Mouse (Mus musculus): ENCODE data around the gene Cbx5. TPM values are rescaled to one million over a fixed set of nuclear protein-coding genes. Genes with fewer than 3 reads are reported as not detected.
A peak's percentile ranks its signal among the peaks of the same experiment; 100 is the strongest.

Gene Cbx5
- polyA plus RNA-seq, 1 experiment from 2014 or later = 26.8 TPM

- H3K27ac ChIP-seq (replicated peaks) = no peak overlapping the region
- H3K9ac ChIP-seq (ENCODE audit: low read length) = no peak overlapping the region
- H3K4me2 ChIP-seq (replicated peaks; ENCODE audit: low read depth) = no peak overlapping the region
- DNase-seq (ENCODE audit: low spot score) (peak; percentile 62), ATAC-seq (ENCODE audit: low FRiP score, low TSS enrichment) (no peak)
- no peak overlapping the region for H3K4me3 ChIP-seq (ENCODE audit: low read depth, low read length)
- H3K4me1 ChIP-seq (replicated peaks; ENCODE audit: control insufficient read depth, insufficient read depth) = no peaks in the 10 kb centered on the region
- WGBS = 61% methylated on average over 10 of the region's 10 CpGs
- H3K9me3 ChIP-seq (ENCODE audit: control insufficient read depth, low read length) = no peaks in the 10 kb centered on the region
- H3K36me3 ChIP-seq (ENCODE audit: control insufficient read depth, insufficient read depth, low read length) = peaks cover 11% of the 10 kb centered on the region; the same call in 1 of the 2 replicates
- no peaks in the 10 kb centered on the region for H3K27me3 ChIP-seq (ENCODE audit: control insufficient read depth, insufficient read depth, low read length)
- TF ChIP-seq CTCF (IDR thresholded peaks at IDR 0.05; ENCODE audit: low read depth) (peak; percentile 83), EP300 (optimal IDR thresholded peaks at IDR 0.05) (no peak)
Measured at GRCm38 (mm10) chr15:103190531-103191462, 48.8 kb downstream of the Cbx5 start.

DNA sequence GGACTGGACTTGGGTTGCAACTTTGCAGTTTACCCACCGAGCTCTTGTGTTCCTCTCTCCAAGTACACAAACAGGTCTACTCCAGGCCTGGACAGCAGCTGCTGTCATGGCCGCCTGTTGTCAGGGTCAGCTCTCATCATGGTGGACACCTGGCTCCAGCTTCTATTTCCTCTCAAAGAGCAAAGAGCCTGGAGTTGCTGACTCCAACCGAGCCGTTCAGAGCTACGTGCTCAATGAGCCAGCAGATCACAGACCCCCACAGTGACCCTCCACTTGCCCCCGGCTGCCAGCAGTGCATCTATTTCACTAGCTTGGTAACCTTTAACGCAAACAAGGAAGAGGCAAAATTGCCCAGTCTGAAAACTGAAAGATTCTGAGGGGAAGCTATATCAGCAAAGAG is 49.5 kb downstream of the Cbx5 start:
- Histone ChIP-seq H3K27ac (replicated peaks) (no peak overlapping the region), H3K27me3 (ENCODE audit: control insufficient read depth, insufficient read depth, low read length) (no peaks in the 10 kb centered on the region), H3K9me3 (ENCODE audit: control insufficient read depth, low read length) (no peaks in the 10 kb centered on the region), H3K36me3 (ENCODE audit: control insufficient read depth, insufficient read depth, low read length) (peaks cover 11% of the 10 kb centered on the region; the same call in 1 of the 2 replicates), H3K4me3 (ENCODE audit: low read depth, low read length) (no peak overlapping the region), H3K4me2 (replicated peaks; ENCODE audit: low read depth) (no peak overlapping the region), H3K9ac (ENCODE audit: low read length) (no peak overlapping the region), H3K4me1 (replicated peaks; ENCODE audit: control insufficient read depth, insufficient read depth) (no peaks in the 10 kb centered on the region)
- ATAC-seq (ENCODE audit: low FRiP score, low TSS enrichment) (no peak), DNase-seq (ENCODE audit: low spot score) (no peak)
- 75% methylated on average over 7 of the region's 7 CpGs for WGBS
- TF ChIP-seq CTCF (IDR thresholded peaks at IDR 0.05; ENCODE audit: low read depth) = no peak
- no peak for TF ChIP-seq EP300 (optimal IDR thresholded peaks at IDR 0.05)

DNA sequence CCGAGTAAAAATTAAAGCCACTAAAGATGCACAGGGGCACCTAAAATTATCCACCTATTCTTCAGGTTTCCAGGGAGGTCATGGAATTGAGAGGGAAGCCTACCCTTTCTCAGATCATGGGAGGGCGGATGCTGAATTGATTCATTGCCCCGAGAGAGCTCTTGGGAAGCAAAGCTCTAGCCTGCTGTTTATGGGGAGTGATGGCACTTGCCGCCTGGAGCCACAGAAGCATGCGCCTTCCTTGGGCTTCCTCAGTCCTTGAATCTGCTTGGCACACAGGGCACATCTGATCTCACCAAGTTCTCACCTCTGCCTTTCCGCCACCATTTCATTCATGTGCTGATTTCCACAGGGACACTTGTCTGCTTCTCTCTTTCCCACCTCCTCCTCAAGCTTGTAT is 51.8 kb downstream of the Cbx5 start:
- peaks cover 5% of the 10 kb centered on the region; the same call in 1 of the 2 replicates for H3K4me1 ChIP-seq (replicated peaks; ENCODE audit: control insufficient read depth, insufficient read depth)
- ATAC-seq (ENCODE audit: low FRiP score, low TSS enrichment) = no peak
- no peak overlapping the region for H3K4me2 ChIP-seq (replicated peaks; ENCODE audit: low read depth)
- H3K9me3 ChIP-seq (ENCODE audit: control insufficient read depth, low read length) = no peaks in the 10 kb centered on the region
- H3K27ac ChIP-seq (replicated peaks) = no peak overlapping the region
- H3K4me3 ChIP-seq (ENCODE audit: low read depth, low read length) = no peak overlapping the region
- WGBS = 79% methylated on average over 6 of the region's 6 CpGs
- H3K36me3 ChIP-seq (ENCODE audit: control insufficient read depth, insufficient read depth, low read length) = peaks cover 6% of the 10 kb centered on the region; the same call in 1 of the 2 replicates
- no peak for TF ChIP-seq CTCF (IDR thresholded peaks at IDR 0.05; ENCODE audit: low read depth)
- H3K9ac ChIP-seq (ENCODE audit: low read length) = no peak overlapping the region
- DNase-seq (ENCODE audit: low spot score) = no peak
- no peaks in the 10 kb centered on the region for H3K27me3 ChIP-seq (ENCODE audit: control insufficient read depth, insufficient read depth, low read length)

DNA sequence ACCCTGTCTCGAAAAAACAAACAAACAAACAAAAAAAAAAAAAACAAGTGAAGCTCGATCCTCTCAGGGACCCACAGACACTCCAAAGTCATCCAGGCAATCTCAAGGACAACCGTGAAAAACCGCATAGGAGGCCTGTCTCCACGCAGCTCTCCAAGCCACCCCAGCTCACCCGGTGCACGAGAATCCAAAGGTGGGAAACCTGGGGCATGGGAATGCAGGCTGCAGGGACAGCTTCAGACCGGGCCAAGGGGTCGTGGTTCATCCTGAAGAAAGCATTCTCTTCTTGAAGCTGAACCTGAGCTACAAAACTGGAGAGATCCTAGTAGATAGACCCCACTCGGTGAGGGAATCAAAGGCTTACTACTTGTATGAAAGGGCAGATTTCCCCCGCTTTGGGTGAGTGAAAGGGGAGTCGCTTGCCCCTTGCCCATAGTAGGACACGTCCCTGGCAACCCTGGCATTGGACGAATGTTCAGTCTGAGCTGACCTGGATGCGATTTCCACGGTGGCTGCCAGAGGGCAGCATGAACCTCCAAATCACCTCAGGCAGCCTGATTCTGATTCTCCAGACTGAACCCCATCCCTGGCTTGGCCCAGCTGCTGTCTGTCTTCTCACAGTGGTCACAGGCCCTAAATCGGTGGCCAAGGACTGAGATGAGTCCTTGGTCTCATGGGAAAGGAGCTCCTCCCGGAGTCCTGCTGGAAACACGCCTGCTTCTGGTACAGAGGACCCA is 54.0 kb downstream of the Cbx5 start:
- DNase-seq (ENCODE audit: low spot score) (peak; percentile 66), ATAC-seq (ENCODE audit: low FRiP score, low TSS enrichment) (no peak)
- no peak for TF ChIP-seq EP300 (optimal IDR thresholded peaks at IDR 0.05)
- TF ChIP-seq CTCF (IDR thresholded peaks at IDR 0.05; ENCODE audit: low read depth) = peak; percentile 78
- no peaks in the 10 kb centered on the region for H3K27me3 ChIP-seq (ENCODE audit: control insufficient read depth, insufficient read depth, low read length)
- 42% methylated on average over 19 of the region's 19 CpGs for WGBS
- no peak overlapping the region for H3K9ac ChIP-seq (ENCODE audit: low read length)
- H3K27ac ChIP-seq (replicated peaks) = no peak overlapping the region
- H3K4me1 ChIP-seq (replicated peaks; ENCODE audit: control insufficient read depth, insufficient read depth) = peaks cover 5% of the 10 kb centered on the region; the same call in 1 of the 2 replicates
- no peak overlapping the region for H3K4me3 ChIP-seq (ENCODE audit: low read depth, low read length)
- H3K36me3 ChIP-seq (ENCODE audit: control insufficient read depth, insufficient read depth, low read length) = no peaks in the 10 kb centered on the region
- H3K4me2 ChIP-seq (replicated peaks; ENCODE audit: low read depth) = no peak overlapping the region
- H3K9me3 ChIP-seq (ENCODE audit: control insufficient read depth, low read length) = no peaks in the 10 kb centered on the region

GRCm38 (mm10) chr15:103183651-103184610 is 55.7 kb downstream of the Cbx5 start:
- Histone ChIP-seq H3K9ac (ENCODE audit: low read length) (no peak overlapping the region), H3K4me2 (replicated peaks; ENCODE audit: low read depth) (peak overlapping the region; percentile 76), H3K36me3 (ENCODE audit: control insufficient read depth, insufficient read depth, low read length) (no peaks in the 10 kb centered on the region), H3K4me1 (replicated peaks; ENCODE audit: control insufficient read depth, insufficient read depth) (peaks cover 5% of the 10 kb centered on the region; the same call in 1 of the 2 replicates), H3K4me3 (ENCODE audit: low read depth, low read length) (no peak overlapping the region), H3K27ac (replicated peaks) (no peak overlapping the region), H3K9me3 (ENCODE audit: control insufficient read depth, low read length) (no peaks in the 10 kb centered on the region), H3K27me3 (ENCODE audit: control insufficient read depth, insufficient read depth, low read length) (no peaks in the 10 kb centered on the region; the same call in 1 of the 2 replicates)
- no peak for ATAC-seq (ENCODE audit: low FRiP score, low TSS enrichment)
- no peak for DNase-seq (ENCODE audit: low spot score)
- WGBS = 14% methylated on average over 25 of the region's 25 CpGs
- TF ChIP-seq CTCF (IDR thresholded peaks at IDR 0.05; ENCODE audit: low read depth) = peak; percentile 49
- TF ChIP-seq EP300 (optimal IDR thresholded peaks at IDR 0.05) = no peak

Measured in stomach, postnatal 0 days (tissue).